Mouse (Mus musculus) myocyte (in vitro differentiated cells): Measurements from ENCODE around the gene Psors1c2.

Experiments used
- CEBPB ChIP-seq: IDR thresholded peaks from 2 replicates; pipeline ENCODE4 v1.6.1; 2011; ENCODE audit warnings: mild to moderate bottlenecking, moderate library complexity; ENCODE audit not compliant: poor library complexity, insufficient read depth, severe bottlenecking
- E2F4 ChIP-seq: IDR thresholded peaks from one replicate; pipeline ENCODE4 v1.6.1; 2011; ENCODE audit warnings: mild to moderate bottlenecking, control low read depth, moderate library complexity; ENCODE audit not compliant: insufficient read depth
- MAX ChIP-seq: IDR thresholded peaks from one replicate; pipeline ENCODE4 v1.6.1; 2011; ENCODE audit warnings: low read depth, mild to moderate bottlenecking, control low read depth
- MYOD1 ChIP-seq, 3 experiments: IDR thresholded peaks; one replicate each; pipeline ENCODE4 v1.6.1; 2011; ENCODE audit warnings: control low read depth in 2 of 3, low read depth in 2 of 3, mild to moderate bottlenecking in 2 of 3, moderate library complexity in 1 of 3; ENCODE audit not compliant: insufficient read length in 2 of 3, control insufficient read depth in 1 of 3
- MYOG ChIP-seq, 3 experiments: IDR thresholded peaks; one replicate each; pipeline ENCODE4 v1.6.1; 2011; ENCODE audit warnings: control low read depth in 2 of 3, low read depth in 2 of 3, mild to moderate bottlenecking in 2 of 3; ENCODE audit not compliant: insufficient read length in 2 of 3, control insufficient read depth in 1 of 3, insufficient read depth in 1 of 3
- POLR2A ChIP-seq: IDR thresholded peaks from one replicate; pipeline ENCODE4 v1.6.1; 2011; ENCODE audit warnings: low read depth, mild to moderate bottlenecking, control low read depth, moderate library complexity; ENCODE audit not compliant: insufficient read length
- REST ChIP-seq: IDR thresholded peaks from one replicate; pipeline ENCODE4 v1.6.1; 2011; ENCODE audit warnings: mild to moderate bottlenecking, control low read depth, moderate library complexity; ENCODE audit not compliant: insufficient read depth, insufficient read length
- TCF12 ChIP-seq: IDR thresholded peaks from one replicate; pipeline ENCODE4 v1.6.1; 2011; ENCODE audit warnings: mild to moderate bottlenecking, control low read depth; ENCODE audit not compliant: poor library complexity, insufficient read depth, severe bottlenecking
- TCF3 ChIP-seq: IDR thresholded peaks from one replicate; pipeline ENCODE4 v1.6.1; 2011; ENCODE audit warnings: low read depth, control low read depth; ENCODE audit not compliant: insufficient read length
- USF1 ChIP-seq: IDR thresholded peaks from one replicate; pipeline ENCODE4 v1.6.1; 2011; ENCODE audit warnings: low read depth, mild to moderate bottlenecking, control low read depth, moderate library complexity

DNA sequence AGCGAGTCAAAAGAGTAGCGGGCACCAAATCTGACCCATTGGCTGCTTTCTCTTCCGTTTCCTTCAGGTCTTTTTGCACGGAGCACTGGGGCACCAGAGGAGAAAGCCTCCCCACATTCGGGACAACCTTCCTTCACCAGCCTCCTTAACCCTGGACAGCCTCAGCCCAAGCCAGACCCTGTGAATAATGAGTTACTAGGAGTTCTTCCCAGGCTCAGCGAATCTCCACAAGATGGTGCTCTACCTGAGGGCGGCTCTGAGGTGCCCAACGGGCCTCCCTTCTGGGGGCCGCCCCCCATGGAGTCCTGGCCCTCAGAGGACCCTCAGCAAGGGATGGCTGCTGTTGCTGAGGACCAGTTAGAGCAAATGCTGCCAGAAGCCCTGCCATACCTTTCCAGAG is 34.8 kb downstream of the Psors1c2 start:
- TF ChIP-seq POLR2A, result no peak
- no peak for TF ChIP-seq E2F4
- no peak for TF ChIP-seq TCF3
- TF ChIP-seq MAX, result no peak
- no peak for TF ChIP-seq TCF12
- no peak for TF ChIP-seq USF1
- no peak for TF ChIP-seq MYOG (IDR thresholded peaks at IDR 0.05; ENCODE audit: control insufficient read depth in 1 of 3, insufficient read depth in 1 of 3, insufficient read length in 2 of 3, low read depth in 2 of 3)
- no peak for TF ChIP-seq MYOD1 (IDR thresholded peaks at IDR 0.05; ENCODE audit: control insufficient read depth in 1 of 3, insufficient read length in 2 of 3, low read depth in 2 of 3)
- no peak for TF ChIP-seq REST
- TF ChIP-seq CEBPB, result no peak
